Mouse (Mus musculus) stomach, postnatal 0 days (tissue): ENCODE data around the gene Tex14.

Experiments
- CTCF ChIP-seq: IDR thresholded peaks from 2 replicates; pipeline ENCODE4 v1.5.1; 2016; ENCODE audit warnings: antibody characterized with exemption, low read depth, mild to moderate bottlenecking, moderate library complexity
- EP300 ChIP-seq: optimal IDR thresholded peaks from 2 replicates; pipeline ENCODE3; 2016; ENCODE audit warnings: antibody characterized with exemption

GRCm38 (mm10) chr11:87581161-87581865 is 176.4 kb downstream of the Tex14 start:
- TF ChIP-seq CTCF (no peak), EP300 (no peak)
